Mouse (Mus musculus): Measurements from ENCODE around the gene Slit3.

- TF ChIP-seq CTCF (IDR thresholded peaks at IDR 0.05; ENCODE audit: low read depth, low read length) = no peak
- no peak for TF ChIP-seq POLR2AphosphoS5 (IDR thresholded peaks at IDR 0.05; ENCODE audit: insufficient replicate concordance, low read depth, low read length)
- no peak for TF ChIP-seq GATA1 (IDR thresholded peaks at IDR 0.05; ENCODE audit: borderline replicate concordance, low read length)
Measured at GRCm38 (mm10) chr11:35674242-35674641, 553.2 kb downstream of the Slit3 start.

Data from G1E (cell line).